Mouse (Mus musculus): ENCODE data around the gene Dtd2. TPM values are rescaled to one million over a fixed set of nuclear protein-coding genes. Genes with fewer than 3 reads are reported as not detected.

Gene Dtd2
- total RNA-seq (2021) = 1 to 10 TPM; 5.0 TPM
- long read RNA-seq, experiment 1, transcript Dtd2-201 (3 exons, 2,564 nt) = major isoform, 10 of 15 reads
- long read RNA-seq, experiment 1, partial matches to known transcripts = 0 of 15 reads
- long read RNA-seq, experiment 1, other reads (novel, unspliced or antisense) = 3 of 15 reads
- long read RNA-seq, experiment 2, transcript Dtd2-201 (3 exons, 2,564 nt) = major isoform, 7 of 9 reads
- long read RNA-seq, experiment 2, partial matches to known transcripts = 0 of 9 reads
- long read RNA-seq, experiment 2, other reads (novel, unspliced or antisense) = 2 of 9 reads

DNA sequence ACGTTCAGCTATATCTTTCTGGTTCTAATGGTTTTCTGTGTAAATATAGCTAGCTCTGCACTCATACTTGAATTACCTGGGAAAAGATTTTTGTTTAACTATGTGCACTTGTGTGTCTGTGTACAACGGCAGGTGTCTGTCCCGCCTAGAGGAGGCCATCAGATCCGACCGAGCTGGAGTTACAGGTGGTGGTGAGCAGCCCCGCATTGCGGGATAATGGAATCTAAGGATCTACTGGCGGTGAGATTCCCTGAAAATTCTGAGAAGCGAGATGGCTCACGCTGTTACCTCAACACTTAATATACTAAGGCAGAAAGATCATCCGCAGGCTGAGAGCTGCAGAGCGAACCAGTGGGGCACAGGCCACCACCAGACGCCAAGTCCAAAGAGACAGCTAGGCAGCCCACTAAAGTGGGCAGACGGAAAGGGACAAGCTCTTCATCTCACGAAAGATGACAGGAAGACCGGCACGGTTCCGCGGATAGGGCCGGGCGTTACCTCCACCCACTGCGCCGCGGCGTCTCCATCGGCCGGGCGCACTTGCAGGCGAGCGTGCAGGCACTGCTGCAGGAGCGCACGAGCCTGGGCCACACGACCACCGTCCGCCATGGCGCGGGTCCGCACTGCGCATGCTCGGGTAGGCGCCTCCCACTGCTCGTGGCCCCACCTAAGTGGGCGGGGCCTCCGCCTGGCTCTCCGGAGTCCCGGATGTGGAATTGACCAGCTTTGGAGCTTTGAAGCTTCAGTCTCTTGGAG, at the start of gene Dtd2:
Gene Dtd2, minus strand, starts transcription at position 625 of the 756 bp plus-strand sequence.
- peak; percentile 96 to 98 for DNase-seq
- intact Hi-C loops (cut with DNase I) = loop anchor here (5.0 to 10.0 kb wide), 2 partner anchors 181 to 891 kb away; partner anchors contain the start of gene Hectd1

GRCm38 (mm10) chr12:52049324-52049723, 43.0 kb upstream of the Dtd2 start:
- no peak for DNase-seq
- intact Hi-C loops (cut with DNase I) = no loop called here

GRCm38 (mm10) chr12:52046371-52046770, 40.1 kb upstream of the Dtd2 start:
- no peak for DNase-seq
- intact Hi-C loops (cut with DNase I) = no loop called here

DNA sequence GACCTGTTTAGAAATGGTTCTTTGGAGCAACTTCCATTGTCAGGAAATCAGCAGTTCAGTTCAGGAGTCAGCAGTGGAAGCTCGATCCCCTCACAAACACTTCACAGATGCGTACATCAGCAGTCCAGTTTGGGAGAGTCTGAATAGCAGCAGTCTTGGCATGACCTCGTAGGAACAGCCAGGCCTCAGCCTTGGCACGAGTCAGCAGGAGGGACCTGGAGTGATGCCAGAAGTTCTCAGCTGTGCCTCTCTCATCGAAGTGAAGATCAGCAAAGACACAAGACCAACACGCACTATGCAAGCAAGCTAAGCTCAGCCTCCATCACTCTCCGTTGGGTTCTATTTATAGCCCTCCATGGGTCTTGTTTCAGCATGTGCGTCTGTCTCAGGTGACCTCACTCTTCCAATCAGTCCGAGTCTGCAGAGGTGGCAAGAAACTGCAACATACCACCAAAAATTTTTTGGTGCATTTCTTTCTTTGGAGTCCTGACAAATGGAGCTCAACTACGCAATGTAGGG, 36.6 kb upstream of the Dtd2 start:
- DNase-seq = peak; percentile 11 to 14
- intact Hi-C loops (cut with DNase I) = no loop called here

GRCm38 (mm10) chr12:52038352-52038751, 32.1 kb upstream of the Dtd2 start:
- intact Hi-C loops (cut with DNase I) = loop anchor here (5.0 to 10.0 kb wide), 2 partner anchors 456 to 599 kb away; no protein-coding TSS in a partner anchor
- DNase-seq = no peak

GRCm38 (mm10) chr12:52034956-52035355, 28.7 kb upstream of the Dtd2 start:
- intact Hi-C loops (cut with DNase I) = loop anchor here (5.0 to 10.0 kb wide), 2 partner anchors 460 to 602 kb away; no protein-coding TSS in a partner anchor
- DNase-seq = no peak

DNA sequence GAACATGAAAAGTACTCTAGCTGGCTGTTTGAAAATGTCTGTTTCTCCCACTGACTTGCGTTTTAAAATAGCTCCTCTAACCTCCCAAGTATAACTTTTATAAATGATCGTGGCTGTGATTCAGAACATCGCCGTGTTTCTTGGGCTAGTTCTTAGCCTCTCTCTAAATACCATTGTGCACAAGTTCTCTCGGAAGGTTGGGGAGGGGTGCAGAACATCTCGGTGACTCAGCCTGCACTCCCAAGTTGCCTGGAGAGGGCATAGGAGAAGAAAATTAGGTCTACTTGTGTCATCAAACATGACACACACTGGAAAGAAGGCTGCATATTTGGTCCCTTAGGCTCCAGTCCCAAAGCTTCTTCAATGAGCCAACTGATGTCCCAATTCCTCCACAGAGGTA, 26.0 kb upstream of the Dtd2 start:
- intact Hi-C loops (cut with DNase I) = loop anchor here (10.0 kb wide), 1 partner anchor 463 kb away; no protein-coding TSS in a partner anchor
- no peak for DNase-seq

GRCm38 (mm10) chr12:52027963-52028362, 21.7 kb upstream of the Dtd2 start, which contains the start of gene Gpr33:
Gpr33 (minus strand) TSS chr12:52028063.
- intact Hi-C loops (cut with DNase I) = no loop called here
- DNase-seq = no peak

- intact Hi-C loops (cut with DNase I) = loop anchor here (5.0 kb wide), 1 partner anchor 818 kb away; no protein-coding TSS in a partner anchor
- DNase-seq = no peak
These were observed 8.3 kb upstream of the Dtd2 start for GRCm38 (mm10) chr12:52014494-52015029.

GRCm38 (mm10) chr12:52014044-52014443, 7.7 kb upstream of the Dtd2 start:
- intact Hi-C loops (cut with DNase I) = loop anchor here (5.0 kb wide), 1 partner anchor 818 kb away; no protein-coding TSS in a partner anchor
- no peak for DNase-seq

DNA sequence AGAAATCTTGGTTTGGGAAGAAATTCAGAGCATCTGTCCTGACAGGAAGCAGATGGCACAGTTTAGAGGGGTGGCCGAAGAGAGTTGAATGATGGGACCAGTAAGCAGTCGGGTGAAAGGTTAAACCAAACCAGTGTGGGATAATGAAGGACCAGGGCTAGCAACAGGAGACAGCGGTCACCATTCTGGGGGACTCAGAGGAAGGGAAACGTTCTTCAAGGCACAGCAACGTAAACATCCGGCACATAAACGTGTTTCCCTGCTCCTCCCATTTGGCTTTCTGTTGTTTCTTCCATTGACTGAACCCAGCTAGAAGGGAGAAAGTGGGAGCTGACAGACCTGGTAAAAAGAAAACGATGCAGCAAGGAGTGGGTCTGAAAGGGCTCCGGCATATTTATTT, 7.0 kb upstream of the Dtd2 start:
- no peak for DNase-seq
- intact Hi-C loops (cut with DNase I) = loop anchor here (1.0 to 5.0 kb wide), 2 partner anchors 623 to 819 kb away; no protein-coding TSS in a partner anchor

DNA sequence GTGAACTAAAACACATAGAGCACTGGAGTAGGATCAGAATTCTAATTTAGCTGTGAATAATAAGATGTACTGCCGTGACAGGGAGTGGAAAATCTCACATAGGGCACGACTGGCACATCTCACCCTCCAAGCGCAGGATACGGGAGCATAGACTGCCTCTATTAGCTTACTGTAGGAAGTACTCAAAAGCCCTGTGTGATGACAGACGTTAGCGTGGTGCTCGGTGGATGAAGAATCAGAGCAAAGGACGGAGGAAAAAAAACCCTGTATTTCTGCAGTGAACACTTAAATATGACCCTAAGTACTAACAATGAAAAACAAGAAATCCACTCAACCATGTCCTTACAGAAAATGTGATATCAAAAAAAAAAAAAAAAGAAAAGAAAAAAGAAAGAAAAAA, 5.9 kb upstream of the Dtd2 start:
- intact Hi-C loops (cut with DNase I) = loop anchor here (5.0 kb wide), 1 partner anchor 820 kb away; no protein-coding TSS in a partner anchor
- DNase-seq = no peak

- peak in 1 of 2 experiments; percentile 26 for DNase-seq
- intact Hi-C loops (cut with DNase I) = loop anchor here (5.0 kb wide), 1 partner anchor 822 kb away; no protein-coding TSS in a partner anchor
These were observed 4.3 kb upstream of the Dtd2 start for GRCm38 (mm10) chr12:52010630-52010961.

DNA sequence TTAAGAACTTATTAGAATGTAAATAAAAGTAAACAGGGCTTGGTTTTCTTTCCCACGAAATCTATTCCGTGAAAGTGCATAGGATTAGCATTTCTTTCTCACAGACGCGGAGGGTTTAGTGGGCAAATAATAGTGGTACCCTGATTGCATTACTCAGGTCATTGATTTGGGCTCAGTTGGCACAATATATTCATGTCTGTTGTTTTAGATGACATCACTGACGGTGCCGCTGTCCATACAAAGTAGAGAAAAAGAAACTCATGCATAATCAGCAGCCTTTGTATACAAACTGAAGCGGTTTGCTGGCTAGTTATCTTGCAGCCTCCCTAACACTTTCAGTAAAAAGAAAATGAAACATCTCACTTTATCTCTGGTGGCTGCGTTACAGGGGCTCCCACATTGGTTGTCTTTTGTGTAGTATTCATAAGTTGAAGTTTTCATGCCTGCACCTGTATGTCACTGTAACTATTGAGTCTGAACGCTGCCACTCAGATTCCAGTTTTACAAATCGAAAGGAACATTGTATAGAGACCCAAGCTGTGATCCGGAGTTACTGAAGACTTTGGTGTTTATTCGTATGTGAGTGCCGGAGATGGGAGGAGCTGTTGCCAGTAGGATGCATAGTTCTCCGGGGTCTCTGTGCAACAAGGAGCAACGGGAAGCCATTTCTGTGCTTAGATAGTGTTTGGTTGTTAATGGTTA, 3.8 kb upstream of the Dtd2 start:
- intact Hi-C loops (cut with DNase I) = loop anchor here (1.0 to 10.0 kb wide), 4 partner anchors 185 to 887 kb away; partner anchors contain the start of gene Hectd1
- no peak for DNase-seq

DNA sequence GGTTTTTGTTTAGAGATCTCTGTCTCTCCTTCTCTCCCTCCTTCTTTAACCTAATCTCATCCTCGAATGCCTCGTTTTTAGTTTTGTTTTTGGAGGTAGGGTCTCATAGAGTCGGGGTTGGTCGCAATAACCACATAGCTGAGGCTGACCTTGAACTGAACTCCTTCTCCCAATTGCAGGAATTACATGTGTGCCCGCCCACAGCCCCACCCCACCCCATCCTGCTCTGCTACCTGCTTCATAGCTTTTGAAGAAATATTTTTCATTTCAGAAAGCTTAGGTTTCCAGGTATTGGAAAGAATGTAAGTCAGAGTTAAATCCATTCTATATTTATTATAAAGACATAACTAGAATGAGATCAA, 313 bp upstream of the Dtd2 start:
- intact Hi-C loops (cut with DNase I) = loop anchor here (5.0 to 10.0 kb wide), 2 partner anchors 182 to 891 kb away; partner anchors contain the start of gene Hectd1
- DNase-seq = no peak

DNA sequence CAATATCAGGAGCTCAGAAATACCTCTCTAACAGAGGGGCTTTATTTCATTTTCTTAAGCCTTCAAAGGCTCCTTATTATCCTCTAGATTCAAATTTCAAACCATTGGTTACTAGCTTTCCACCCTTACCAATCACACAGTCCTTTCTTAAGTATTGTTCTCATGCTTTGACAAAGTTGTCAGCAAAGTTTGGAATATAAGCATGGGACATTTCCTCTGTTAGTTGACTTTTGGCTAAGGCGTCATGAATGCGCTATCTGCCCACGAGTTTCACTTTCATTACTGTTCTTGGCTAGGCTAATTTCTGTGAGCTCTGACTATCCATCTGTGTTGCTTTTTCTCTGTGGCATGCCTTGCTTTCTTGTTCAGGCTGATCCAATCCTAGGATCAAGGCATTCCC, 3.6 kb downstream of the Dtd2 start:
- intact Hi-C loops (cut with DNase I) = loop anchor here (2.0 to 10.0 kb wide), 2 partner anchors 32 to 178 kb away; partner anchors contain the start of genes Heatr5a and Hectd1
- no peak for DNase-seq

DNA sequence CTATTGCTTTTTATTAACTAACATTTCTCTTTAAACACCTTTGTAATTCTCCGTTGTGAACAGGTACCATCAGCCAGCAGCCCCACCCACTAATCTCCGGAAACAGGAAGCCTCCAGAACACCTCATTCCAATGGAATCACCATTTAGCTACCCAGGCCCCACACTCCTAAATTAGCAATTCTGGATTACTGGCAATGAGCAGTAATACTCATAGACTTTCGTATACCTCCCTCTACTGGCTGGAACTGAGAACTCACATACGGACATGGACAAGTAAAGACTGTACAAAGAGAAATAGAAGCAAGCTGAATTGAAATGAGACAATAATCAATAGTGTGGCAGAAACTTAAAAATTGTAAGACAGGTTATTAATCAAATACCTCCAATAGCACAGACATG, 4.8 kb downstream of the Dtd2 start:
- DNase-seq = peak; percentile 41 to 77
- intact Hi-C loops (cut with DNase I) = loop anchor here (10.0 kb wide), 1 partner anchor 177 kb away; the partner anchor contains the start of gene Hectd1

DNA sequence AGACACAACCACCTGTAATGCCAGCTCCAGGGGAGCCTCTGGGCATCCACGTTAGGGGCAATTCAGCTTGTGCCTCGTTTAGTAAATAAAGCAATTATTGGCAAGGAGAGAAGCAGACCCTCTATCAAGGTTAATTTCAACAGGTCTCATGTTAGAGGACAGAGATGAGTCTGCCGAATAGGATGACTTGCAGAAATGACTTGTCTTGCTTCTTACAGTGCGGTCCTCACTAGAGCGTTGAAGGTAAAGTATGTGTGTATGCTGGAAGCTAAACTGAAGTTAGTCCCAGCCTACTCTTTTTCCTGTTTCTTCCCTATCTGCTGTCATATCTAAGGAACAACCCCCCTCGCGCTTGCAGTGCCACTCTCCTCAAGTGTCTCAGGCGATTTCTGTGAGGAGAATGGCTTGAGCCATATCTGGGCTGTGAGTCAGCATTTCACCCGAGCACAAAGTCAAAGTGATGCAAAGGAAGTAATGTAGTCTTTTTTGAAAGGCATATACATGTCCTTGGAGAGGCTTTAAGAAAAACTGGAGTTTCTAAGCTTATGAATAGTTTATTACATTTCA, 7.9 kb downstream of the Dtd2 start:
- DNase-seq = no peak
- intact Hi-C loops (cut with DNase I) = loop anchor here (2.0 kb wide), 1 partner anchor 50 kb away; no protein-coding TSS in a partner anchor

DNA sequence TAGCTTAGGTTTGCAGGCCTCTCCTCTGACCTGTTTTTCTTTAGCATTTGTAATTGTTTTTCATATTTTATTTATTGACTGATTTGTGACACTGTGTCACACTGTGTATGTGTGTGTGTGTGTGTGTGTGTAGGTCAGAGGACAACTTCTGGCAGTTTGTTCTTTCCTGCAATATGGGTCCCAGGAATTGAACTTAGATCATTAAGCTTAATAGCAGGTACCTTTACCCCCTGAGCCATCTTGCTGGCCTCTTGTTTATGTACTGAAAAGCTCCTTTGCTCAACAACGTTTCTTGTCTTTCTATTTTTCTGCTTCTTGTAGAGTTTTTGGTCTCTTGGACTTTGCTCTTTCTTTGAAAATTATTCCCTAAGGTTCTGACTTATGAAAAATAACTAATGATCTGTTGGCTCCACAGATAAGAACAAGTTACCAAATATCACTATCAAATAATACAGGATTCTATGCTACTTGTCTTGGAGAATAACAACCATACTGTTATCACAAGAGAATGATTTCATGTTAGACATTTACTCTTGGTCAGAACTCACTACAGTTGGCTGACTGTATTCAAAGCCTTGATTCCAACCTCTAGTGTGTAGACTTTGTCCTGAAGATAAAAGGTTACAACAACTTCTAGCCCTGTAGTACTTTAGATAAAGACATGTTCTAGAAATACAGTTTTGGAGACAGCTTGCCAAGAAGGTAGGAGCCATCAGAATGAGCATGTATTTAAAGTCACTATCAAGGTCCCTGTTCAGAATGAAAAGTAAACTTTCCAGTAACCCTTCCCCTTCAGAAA, 10.4 kb downstream of the Dtd2 start:
- DNase-seq = no peak
- intact Hi-C loops (cut with DNase I) = no loop called here
